Mouse (Mus musculus) neutrophil, adult 5-6 weeks (primary cell): ENCODE measurements around the gene Ankef1. TPM values are rescaled to one million over a fixed set of nuclear protein-coding genes. Genes with fewer than 3 reads are reported as not detected.

ENCODE experiments used
- ATAC-seq: fragments of 151-379, 151-347 bp; 2 replicates; pipeline ENCODE4 v1.8.0; 2017; ENCODE audit warnings: mild to moderate bottlenecking, moderate TSS enrichment; ENCODE audit not compliant: insufficient number of reproducible peaks, poor library complexity, low FRiP score, severe bottlenecking; ENCODE audit errors: extremely low read depth
- total RNA-seq: library from RNA; stranded (forward); fragments of 200-1000 nt; gene quantifications from 2 replicates; pipeline ENCODE4 v1.2.3, GENCODE M21; 2017

Ankef1 gene
- not detected in 2 replicates for total RNA-seq

- no peak for ATAC-seq
These were observed at the start of gene Ankef1 for GRCm38 (mm10) chr2:136501651-136502050. Ankef1 (plus strand) TSS chr2:136501910.

- ATAC-seq: no peak
These were observed 45.2 kb upstream of the Ankef1 start for GRCm38 (mm10) chr2:136456468-136456867.

GRCm38 (mm10) chr2:136456875-136457274, 44.8 kb upstream of the Ankef1 start:
- no peak for ATAC-seq

GRCm38 (mm10) chr2:136477656-136478055, 24.1 kb upstream of the Ankef1 start:
- no peak for ATAC-seq

- no peak for ATAC-seq
These were observed 19.4 kb upstream of the Ankef1 start for GRCm38 (mm10) chr2:136482269-136482668.

DNA sequence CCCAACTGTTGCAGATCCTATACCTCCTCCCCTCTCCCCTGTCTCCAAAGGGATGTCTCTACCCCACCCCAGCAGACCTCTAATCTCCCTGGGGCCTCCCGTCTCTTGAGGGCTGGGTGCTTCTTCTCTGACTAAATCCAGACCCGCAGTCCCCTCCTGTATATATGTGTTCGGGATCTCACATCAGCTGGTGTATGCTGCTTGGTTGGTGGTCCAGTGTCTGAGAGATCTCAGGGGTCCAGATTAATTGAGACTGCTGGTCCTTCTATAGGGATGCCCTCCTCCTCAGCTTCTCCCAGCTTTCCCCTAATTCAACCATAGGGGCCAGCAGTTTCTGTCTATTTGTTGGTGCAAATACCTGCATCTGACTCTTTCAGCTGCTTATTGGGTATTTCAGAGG, 18.7 kb upstream of the Ankef1 start:
- no peak for ATAC-seq

DNA sequence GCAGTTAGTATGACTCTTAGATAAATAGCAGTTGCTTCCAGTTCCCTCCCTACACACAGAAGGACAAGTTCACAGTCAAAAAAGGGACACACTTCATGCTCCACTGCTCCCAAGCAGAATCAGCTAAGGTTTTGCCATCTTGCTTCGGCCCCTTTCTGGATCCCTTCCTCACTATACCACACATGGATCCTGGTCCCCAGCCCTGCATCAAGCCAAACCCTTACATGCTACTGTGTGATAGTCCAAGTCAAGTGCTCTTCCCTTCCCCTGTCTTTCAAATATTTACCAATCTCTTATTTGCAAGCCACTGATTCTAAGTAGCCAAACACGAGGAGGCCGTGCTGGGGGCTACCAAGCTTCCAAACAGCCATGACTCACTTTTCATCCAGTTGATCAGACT, 16.8 kb upstream of the Ankef1 start:
- ATAC-seq: no peak

- no peak for ATAC-seq
These were observed 16.3 kb upstream of the Ankef1 start for GRCm38 (mm10) chr2:136485401-136485800.

DNA sequence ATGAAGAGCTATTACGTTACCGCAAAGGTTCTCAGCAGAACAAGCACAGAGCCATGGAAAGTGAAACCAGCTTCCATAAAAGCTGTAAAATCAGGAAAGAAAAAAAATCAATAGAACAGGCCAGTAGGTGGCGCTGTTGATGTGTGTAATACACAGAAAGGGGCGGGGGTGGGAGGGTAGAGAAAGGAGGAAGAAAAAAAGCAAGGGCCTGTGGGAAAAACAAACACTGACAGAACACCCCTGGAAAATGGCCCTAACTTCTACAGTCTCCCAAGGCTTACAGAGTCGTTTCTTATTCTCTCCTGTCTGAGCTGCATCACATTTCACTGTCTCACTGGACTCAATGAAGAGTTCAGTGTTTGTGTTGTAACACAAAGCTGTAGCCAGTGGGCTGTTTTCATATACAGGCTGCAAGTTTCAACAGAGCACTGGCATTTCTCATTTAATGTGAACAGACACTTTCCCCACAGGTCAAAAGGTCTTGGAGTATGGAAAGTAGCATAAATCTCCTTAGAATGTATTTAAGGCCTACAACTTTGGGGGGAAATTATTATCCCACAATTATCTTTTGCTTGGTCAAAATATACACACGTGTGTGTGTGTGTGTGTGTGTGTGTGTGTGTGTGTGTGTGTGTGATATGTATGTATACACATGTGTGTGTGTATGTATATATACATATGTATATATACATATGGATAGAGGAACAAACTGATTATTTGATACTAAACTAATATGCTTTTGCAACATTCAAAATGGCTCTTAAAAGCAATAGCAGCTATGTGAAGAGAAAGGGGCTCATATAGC, 15.7 kb upstream of the Ankef1 start:
- ATAC-seq: no peak

GRCm38 (mm10) chr2:136486986-136487385, 14.7 kb upstream of the Ankef1 start:
- no peak for ATAC-seq

GRCm38 (mm10) chr2:136511073-136511472, 9.4 kb downstream of the Ankef1 start:
- ATAC-seq: no peak

GRCm38 (mm10) chr2:136511756-136512155, 10.0 kb downstream of the Ankef1 start:
- ATAC-seq: no peak

DNA sequence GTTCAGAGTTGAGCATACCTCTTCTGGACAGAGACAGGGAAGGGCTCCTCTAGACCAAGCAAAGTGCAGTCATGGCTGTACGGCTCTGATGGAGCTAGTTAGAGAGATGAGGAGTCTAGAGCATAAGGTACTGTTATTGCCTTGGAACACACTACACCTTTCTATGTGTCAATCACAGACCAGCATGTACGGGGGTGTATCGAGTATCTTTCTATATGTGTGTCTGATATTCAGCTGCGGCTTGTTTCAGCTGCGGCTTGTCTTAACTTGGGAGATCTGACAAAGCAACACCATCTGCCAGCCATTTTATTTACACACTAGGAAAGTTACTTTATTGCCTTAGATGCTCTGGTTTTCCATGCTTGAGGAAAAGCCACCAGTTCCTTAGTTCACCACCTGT, 11.1 kb downstream of the Ankef1 start:
- no peak for ATAC-seq

GRCm38 (mm10) chr2:136513806-136514205, 12.1 kb downstream of the Ankef1 start:
- ATAC-seq: no peak

DNA sequence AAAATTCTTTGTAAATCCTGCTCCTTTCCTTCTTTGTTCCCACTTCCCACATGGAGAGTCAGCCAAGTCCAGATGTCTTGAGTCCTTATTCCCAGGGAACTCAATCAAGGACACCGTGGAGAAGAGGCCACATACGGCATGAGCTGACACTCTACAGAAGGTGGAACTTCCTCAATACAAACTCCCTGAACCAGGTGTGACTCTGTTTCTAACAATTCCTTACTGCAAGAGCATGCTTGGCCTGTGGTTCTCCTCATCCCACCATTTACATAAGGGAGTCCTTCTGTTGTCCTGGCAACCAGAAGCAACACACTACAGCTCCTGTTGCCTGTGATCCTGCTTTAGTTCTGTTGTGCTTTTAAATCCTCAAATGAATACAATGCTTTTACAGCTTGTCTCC, 13.8 kb downstream of the Ankef1 start:
- ATAC-seq: no peak

- no peak for ATAC-seq
These were observed 27.2 kb downstream of the Ankef1 start for GRCm38 (mm10) chr2:136528937-136529336.

DNA sequence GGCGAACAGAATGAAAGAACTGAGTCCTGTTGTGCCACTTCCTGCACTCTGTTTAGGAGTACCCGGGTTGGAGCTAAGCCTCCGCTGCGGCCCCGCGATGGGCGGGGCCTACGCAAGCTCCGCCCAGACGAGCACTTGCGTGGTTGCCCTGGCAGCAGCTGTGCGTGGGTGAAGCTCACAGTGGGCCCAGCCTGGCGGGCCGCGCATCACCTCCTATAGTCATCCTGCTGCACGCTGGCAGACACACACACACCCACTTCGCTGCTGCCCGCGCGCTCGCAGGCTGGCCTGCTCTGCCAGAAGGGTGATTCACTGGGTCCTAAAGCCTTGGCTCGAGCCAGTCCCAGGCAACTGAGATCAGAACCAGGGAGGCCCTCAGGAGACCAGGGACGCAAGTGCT, 30.3 kb downstream of the Ankef1 start:
- no peak for ATAC-seq

DNA sequence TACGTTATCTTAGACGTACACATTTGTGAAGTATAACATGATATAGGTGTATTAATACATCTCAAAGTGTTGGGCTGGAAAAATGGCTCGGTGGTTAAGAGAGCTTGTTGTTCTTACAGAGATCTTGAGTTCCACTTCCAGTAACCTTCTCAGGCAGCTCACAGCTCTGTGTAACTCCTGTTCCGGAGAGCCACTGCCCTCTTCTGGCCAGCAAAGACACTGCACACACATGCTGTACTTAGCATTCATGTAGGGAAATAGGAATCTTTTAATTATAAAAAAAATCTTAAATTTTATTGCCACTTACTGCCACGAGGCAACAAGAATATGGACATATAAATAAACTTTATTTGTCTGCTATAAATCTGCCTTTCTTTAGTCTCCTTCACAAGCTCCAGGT, 56.3 kb downstream of the Ankef1 start:
- ATAC-seq: no peak

DNA sequence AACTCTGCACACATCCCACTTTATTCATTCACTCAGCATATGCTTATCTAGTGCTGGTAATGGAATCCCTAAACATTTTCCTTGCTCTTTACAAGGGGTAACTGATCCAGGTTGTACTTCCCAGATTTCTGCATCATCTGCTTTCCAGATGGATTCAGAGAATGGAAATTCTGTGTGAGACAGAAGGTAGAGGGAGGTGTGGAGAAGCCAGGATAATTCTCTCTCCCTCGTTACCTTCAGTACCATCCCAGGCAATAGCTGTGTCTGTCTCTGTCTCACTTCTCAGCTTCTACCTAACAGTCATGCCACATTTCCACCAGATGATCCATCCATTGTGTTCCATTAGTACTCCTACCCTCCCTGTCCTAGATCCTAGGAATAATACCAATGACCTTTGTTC, 60.6 kb downstream of the Ankef1 start:
- ATAC-seq: no peak

- no peak for ATAC-seq
These were observed 69.1 kb downstream of the Ankef1 start for GRCm38 (mm10) chr2:136570856-136571255.

GRCm38 (mm10) chr2:136582762-136583161, 81.1 kb downstream of the Ankef1 start:
- ATAC-seq: no peak
